Mouse (Mus musculus) C2C12 (cell line): ENCODE data around the gene Map1lc3a. TPM values are rescaled to one million over a fixed set of nuclear protein-coding genes. Genes with fewer than 3 reads are reported as not detected.

Experiments
- H3K27me3 ChIP-seq: one replicate; pipeline ENCODE4 v1.6.1; 2011; ENCODE audit not compliant: control insufficient read depth, insufficient read depth, insufficient read length
- H3K36me3 ChIP-seq: one replicate; pipeline ENCODE4 v1.6.1; 2011; ENCODE audit not compliant: control insufficient read depth, insufficient read depth
- H3K4me3 ChIP-seq: one replicate; pipeline ENCODE4 v1.5.1; 2011; ENCODE audit warnings: mild to moderate bottlenecking, control low read depth; ENCODE audit not compliant: poor library complexity, insufficient read depth, severe bottlenecking
- H3K79me2 ChIP-seq: one replicate; pipeline ENCODE4 v1.6.1; 2011; ENCODE audit not compliant: control insufficient read depth, insufficient read depth
- H3K79me3 ChIP-seq: one replicate; pipeline ENCODE4 v1.6.1; 2011; ENCODE audit warnings: low read depth, control low read depth
- H3ac ChIP-seq: one replicate; pipeline ENCODE3; 2011; ENCODE audit warnings: low read depth; ENCODE audit not compliant: control insufficient read depth, insufficient read length
- CEBPB ChIP-seq: IDR thresholded peaks from one replicate; pipeline ENCODE4 v1.6.1; 2011; ENCODE audit warnings: low read depth, mild to moderate bottlenecking, control low read depth, moderate library complexity
- CTCF ChIP-seq: IDR thresholded peaks from one replicate; pipeline ENCODE4 v1.5.1; 2011; ENCODE audit not compliant: control insufficient read depth, insufficient read depth, insufficient read length
- FOSL1 ChIP-seq: IDR thresholded peaks from one replicate; pipeline ENCODE4 v1.8.0; 2011; ENCODE audit warnings: mild to moderate bottlenecking, low read length; ENCODE audit not compliant: poor library complexity, insufficient read depth, severe bottlenecking
- MAX ChIP-seq: IDR thresholded peaks from one replicate; pipeline ENCODE4 v1.6.1; 2011; ENCODE audit warnings: mild to moderate bottlenecking, control low read depth
- MYOD1 ChIP-seq: IDR thresholded peaks from one replicate; pipeline ENCODE4 v1.6.1; 2011; ENCODE audit warnings: low read depth; ENCODE audit not compliant: control insufficient read depth, insufficient read length
- MYOG ChIP-seq: IDR thresholded peaks from one replicate; pipeline ENCODE4 v1.6.1; 2011; ENCODE audit not compliant: control insufficient read depth, insufficient read length; ENCODE audit errors: extremely low read depth
- USF1 ChIP-seq: IDR thresholded peaks from one replicate; pipeline ENCODE4 v1.6.1; 2011; ENCODE audit warnings: low read depth, mild to moderate bottlenecking, control low read depth, moderate library complexity
- polyA plus RNA-seq: library from polyadenylated mRNA; unstranded; fragments of >200 nt; fragmentation: generic; extraction: Trizol; gene quantifications from one replicate; pipeline ENCODE4 v1.2.1, GENCODE M21; 2012; ENCODE audit warnings: missing spikeins

The Map1lc3a gene
- polyA plus RNA-seq, 1 experiment = 63.1 TPM

DNA sequence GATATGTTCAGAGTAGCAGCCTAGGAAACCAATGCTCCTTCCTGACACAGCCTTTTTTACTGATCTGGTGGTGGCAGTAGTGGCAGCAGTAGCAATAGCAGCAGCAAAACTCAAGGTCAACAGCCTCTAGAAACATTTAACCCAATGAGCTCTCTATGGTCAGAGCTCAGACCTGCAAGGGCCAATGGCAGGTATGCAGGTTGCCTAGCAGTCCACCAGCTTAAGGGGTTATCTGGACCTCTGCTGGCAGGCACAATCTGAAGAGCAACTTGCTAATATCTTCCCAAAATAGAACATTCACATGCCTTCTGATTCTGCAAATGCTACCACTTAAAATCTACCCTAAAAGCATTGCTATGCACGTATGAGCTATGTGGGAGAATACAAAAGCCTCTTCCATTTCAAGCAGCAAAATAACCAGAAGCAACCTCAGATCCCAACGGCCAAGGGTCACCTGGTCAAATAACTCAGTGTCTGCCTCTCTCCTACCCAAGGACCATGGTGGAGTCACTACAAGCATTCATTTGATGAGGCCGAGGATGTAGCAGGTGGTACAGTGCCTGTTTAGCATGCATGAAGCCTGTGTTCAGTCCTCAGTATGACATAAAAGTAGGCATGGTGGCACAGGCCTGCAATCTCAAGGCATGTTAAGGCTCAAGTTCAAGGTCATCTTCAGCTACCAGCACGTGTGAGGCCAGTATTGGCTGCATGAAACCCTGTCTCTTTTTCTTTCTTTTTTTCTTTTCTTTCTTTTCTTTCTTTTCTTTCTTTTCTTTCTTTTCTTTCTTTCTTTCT lies 11.6 kb downstream of the Map1lc3a start:
- Histone ChIP-seq H3K27me3 (no peaks in the 10 kb centered on the region), H3K4me3 (no peak overlapping the region), H3K36me3 (peaks cover 17% of the 10 kb centered on the region), H3K79me2 (no peaks in the 10 kb centered on the region), H3ac (no peak overlapping the region), H3K79me3 (no peaks in the 10 kb centered on the region)
- TF ChIP-seq CEBPB = no peak
- no peak for TF ChIP-seq MAX

DNA sequence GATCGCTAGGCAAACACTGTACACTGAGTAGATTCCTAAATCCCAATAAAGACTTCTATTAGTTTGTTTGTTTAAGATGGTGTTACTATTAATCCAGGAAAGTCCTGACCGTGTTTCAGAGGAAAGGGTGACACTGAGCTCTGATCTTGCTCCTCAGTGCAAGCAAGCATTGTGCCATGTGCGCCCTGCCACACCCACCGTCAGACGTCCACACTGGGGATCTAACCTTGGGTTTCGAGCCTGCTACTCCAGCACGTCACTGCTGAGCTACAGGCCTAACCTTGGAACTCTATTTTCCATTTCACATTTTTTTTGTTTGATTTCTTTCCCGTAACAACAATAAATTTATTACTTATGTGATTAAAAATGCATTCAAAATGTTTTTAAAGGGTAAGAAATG lies 14.0 kb downstream of the Map1lc3a start:
- no peaks in the 10 kb centered on the region for H3K79me3 ChIP-seq
- peaks cover 25% of the 10 kb centered on the region for H3K36me3 ChIP-seq
- H3ac ChIP-seq = no peak overlapping the region
- H3K27me3 ChIP-seq = no peaks in the 10 kb centered on the region
- H3K4me3 ChIP-seq = no peak overlapping the region
- no peaks in the 10 kb centered on the region for H3K79me2 ChIP-seq
- TF ChIP-seq CEBPB (no peak), MYOG (no peak), MAX (no peak), MYOD1 (no peak), USF1 (no peak), CTCF (no peak), FOSL1 (no peak)

DNA sequence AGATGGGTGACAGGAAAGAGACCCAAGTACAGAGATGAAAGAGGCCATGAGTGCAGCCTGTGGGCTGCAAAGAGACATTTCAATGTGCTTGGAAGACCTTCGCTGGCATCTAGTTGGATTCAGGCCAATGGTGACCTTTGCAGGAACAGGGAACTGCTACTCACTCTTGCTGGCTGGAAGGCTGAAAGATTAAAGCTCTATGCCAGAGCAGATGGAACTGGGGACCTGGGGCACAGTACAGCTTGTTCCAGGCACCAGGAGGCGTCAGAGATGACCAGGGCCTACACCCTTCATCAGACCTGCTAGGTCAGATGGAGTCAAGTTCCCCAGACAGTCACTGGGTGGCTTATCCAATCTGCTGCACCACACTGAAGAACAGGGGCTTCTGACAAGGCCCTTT lies 17.3 kb downstream of the Map1lc3a start:
- Histone ChIP-seq H3K79me3 (no peaks in the 10 kb centered on the region), H3K27me3 (no peaks in the 10 kb centered on the region), H3ac (no peak overlapping the region), H3K36me3 (peaks cover 42% of the 10 kb centered on the region), H3K79me2 (no peaks in the 10 kb centered on the region), H3K4me3 (no peak overlapping the region)
- no peak for TF ChIP-seq CTCF
- no peak for TF ChIP-seq MYOG
- no peak for TF ChIP-seq MYOD1
- no peak for TF ChIP-seq USF1
- no peak for TF ChIP-seq FOSL1
- no peak for TF ChIP-seq CEBPB
- no peak for TF ChIP-seq MAX

DNA sequence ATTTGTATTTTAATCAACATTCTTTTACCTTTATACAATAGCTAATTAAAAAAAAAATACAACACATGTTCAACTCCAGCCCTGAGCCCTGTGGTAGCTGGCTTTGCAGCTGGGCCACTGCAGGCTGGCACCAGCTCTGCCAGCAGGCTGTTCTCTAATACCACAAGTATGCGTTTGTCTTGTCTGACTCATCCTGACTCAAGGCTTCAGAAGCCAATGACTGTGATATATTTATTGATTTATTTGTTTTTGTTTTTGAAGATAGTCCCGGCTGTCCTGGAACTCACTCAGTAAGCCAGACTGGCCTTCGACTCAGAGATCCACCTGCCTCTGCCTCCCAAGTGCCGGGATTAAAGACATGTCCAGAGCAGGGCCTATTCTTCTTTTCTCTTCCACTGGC lies 17.8 kb downstream of the Map1lc3a start:
- Histone ChIP-seq H3K36me3 (peaks cover 42% of the 10 kb centered on the region), H3ac (no peak overlapping the region), H3K79me2 (no peaks in the 10 kb centered on the region), H3K27me3 (no peaks in the 10 kb centered on the region), H3K79me3 (no peaks in the 10 kb centered on the region), H3K4me3 (no peak overlapping the region)
- peak; percentile 98 for TF ChIP-seq FOSL1
- TF ChIP-seq MAX = no peak
- TF ChIP-seq MYOD1 = peak; percentile 76
- no peak for TF ChIP-seq CTCF
- no peak for TF ChIP-seq MYOG
- TF ChIP-seq USF1 = no peak
- no peak for TF ChIP-seq CEBPB

DNA sequence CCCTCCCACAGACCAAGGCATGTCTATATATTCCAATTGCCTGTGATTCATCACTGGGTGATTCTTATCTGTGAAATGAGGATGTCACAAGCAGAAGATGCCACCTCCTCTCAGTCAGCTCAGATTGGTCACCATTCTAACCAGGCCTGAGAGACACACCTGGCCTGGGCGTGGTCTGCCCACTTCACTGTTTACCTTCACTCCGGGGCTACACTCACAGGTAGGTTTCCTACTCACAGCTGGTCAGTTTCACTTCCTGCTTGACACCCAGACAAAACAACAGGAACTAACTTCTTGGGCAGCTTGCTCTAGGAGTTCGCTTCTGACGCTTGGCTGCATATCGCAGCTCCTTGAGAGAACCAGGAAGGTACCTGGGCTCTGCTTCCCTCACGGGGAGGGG lies 19.4 kb downstream of the Map1lc3a start:
- Histone ChIP-seq H3K79me3 (no peaks in the 10 kb centered on the region), H3K27me3 (no peaks in the 10 kb centered on the region), H3ac (no peak overlapping the region), H3K36me3 (peaks cover 42% of the 10 kb centered on the region), H3K79me2 (no peaks in the 10 kb centered on the region), H3K4me3 (no peak overlapping the region)
- TF ChIP-seq FOSL1 = no peak
- TF ChIP-seq USF1 = no peak
- no peak for TF ChIP-seq CEBPB
- no peak for TF ChIP-seq MAX
- TF ChIP-seq MYOD1 = no peak
- TF ChIP-seq MYOG = no peak
- TF ChIP-seq CTCF = no peak

DNA sequence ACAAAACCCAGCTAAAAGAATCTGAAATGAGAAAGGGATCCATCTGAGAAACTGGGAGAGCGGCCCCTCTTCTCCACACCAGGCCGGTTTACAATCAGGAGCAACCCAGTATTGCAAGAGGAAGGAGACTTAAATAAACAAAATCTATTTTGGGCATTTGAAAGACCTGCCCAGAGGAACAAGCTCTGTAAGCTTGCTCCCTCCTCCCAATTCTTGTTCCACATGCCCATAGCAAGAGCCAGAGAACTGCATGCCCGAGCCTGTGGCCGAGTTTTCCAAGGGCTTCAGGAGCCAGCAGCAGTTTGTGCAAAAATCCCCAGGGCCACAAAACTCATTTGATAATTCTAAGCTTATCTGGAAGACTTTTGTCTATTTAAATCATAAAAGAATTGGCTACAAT lies 23.5 kb downstream of the Map1lc3a start:
- Histone ChIP-seq H3K79me2 (no peaks in the 10 kb centered on the region), H3ac (no peak overlapping the region), H3K4me3 (no peak overlapping the region), H3K79me3 (no peaks in the 10 kb centered on the region), H3K27me3 (no peaks in the 10 kb centered on the region), H3K36me3 (peaks cover 29% of the 10 kb centered on the region)
- no peak for TF ChIP-seq MYOD1
- TF ChIP-seq FOSL1 = no peak
- TF ChIP-seq MYOG = no peak
